Mouse (Mus musculus): ENCODE measurements at regions not wholly inside any gene's neighbourhood (a gene's known extent, or its start where the extent isn't known, plus 50 kb on each side); places are given as distances from the start of the nearest gene placed in this dataset.

GRCm38 (mm10) chr9:30067980-30068379, 105.0 kb upstream of the Ntm start:
- TF ChIP-seq POLR2A (IDR thresholded peaks at IDR 0.05; ENCODE audit: control insufficient read depth in 1 of 2, insufficient read depth in 1 of 2, low read depth in 1 of 2, low read length in 2 of 2, poor library complexity in 1 of 2) (no peak), TCF12 (IDR thresholded peaks at IDR 0.05; ENCODE audit: low read depth, low read length) (no peak), CHD1 (IDR thresholded peaks at IDR 0.05; ENCODE audit: low read depth, low read length) (no peak), E2F4 (IDR thresholded peaks at IDR 0.05; ENCODE audit: borderline replicate concordance, low read depth, low read length) (no peak), CTCF (IDR thresholded peaks at IDR 0.05 in 2 of 3, conservative IDR thresholded peaks at IDR 0.05 in 1 of 3; ENCODE audit: control insufficient read depth in 1 of 3, insufficient read depth in 1 of 3, low read depth in 2 of 3, low read length in 3 of 3, poor library complexity in 1 of 3, severe bottlenecking in 1 of 3) (no peak), ZMIZ1 (IDR thresholded peaks at IDR 0.05; ENCODE audit: low read depth, low read length) (no peak), MAX (IDR thresholded peaks at IDR 0.05; ENCODE audit: low read length) (no peak), RCOR1 (IDR thresholded peaks at IDR 0.05; ENCODE audit: low read depth, low read length) (no peak), ZKSCAN1 (IDR thresholded peaks at IDR 0.05; ENCODE audit: low read depth, low read length) (no peak), UBTF (IDR thresholded peaks at IDR 0.05; ENCODE audit: borderline replicate concordance, insufficient read depth, low read depth, low read length) (no peak), SMC3 (IDR thresholded peaks at IDR 0.05; ENCODE audit: low read depth, low read length) (no peak), MEF2A (IDR thresholded peaks at IDR 0.05; ENCODE audit: extremely low read depth, insufficient replicate concordance, low read depth, low read length, poor library complexity, severe bottlenecking) (no peak), MAFK (IDR thresholded peaks at IDR 0.05; ENCODE audit: borderline replicate concordance, low read depth, low read length) (no peak), CHD2 (IDR thresholded peaks at IDR 0.05; ENCODE audit: low read length) (no peak)
